Comparison of ENCODE assay signal across 27 mouse cellular contexts in genomic region chr8:106474001-106474400, GRCm38 (mm10). TPM values are rescaled to one million over a fixed set of nuclear protein-coding genes. Genes with fewer than 3 reads are reported as not detected.
"Had no signal": no experiment of that assay in that cellular context is flagged by ENCODE, and none has a peak within 500 bp of the region (broad histone marks: within the 10 kb centered on the region; RNA-seq: fewer than 3 reads in every experiment).

No protein-coding gene starts in this region.

- H3K4me2 ChIP-seq: lung, embryonic 15.5 days; midbrain, embryonic 12.5 days; midbrain, embryonic 15.5 days; neural tube, embryonic 12.5 days; neural tube, embryonic 15.5 days had no signal

- H3K27me3 ChIP-seq: lung, embryonic 15.5 days; midbrain, embryonic 12.5 days; midbrain, embryonic 15.5 days; neural tube, embryonic 12.5 days; neural tube, embryonic 15.5 days had no signal

- DNase-seq: kidney, adult 18-20 months; kidney, postnatal 25 days; layer of hippocampus, adult 9-11 months; lung, adult 18-20 months; lung, postnatal 10 days; lung, postnatal 36 days; right cerebral cortex, adult 18-20 months; right cerebral cortex, postnatal 14 days; right cerebral cortex, postnatal 4 days; thymus, postnatal 25 days had no signal

- H3K4me3 ChIP-seq: layer of hippocampus, adult 2 months; lung, embryonic 15.5 days; megakaryocyte, embryonic 14.5 days; midbrain, embryonic 12.5 days; midbrain, embryonic 15.5 days; neural tube, embryonic 12.5 days; neural tube, embryonic 15.5 days had no signal

- H3K27ac ChIP-seq: kidney, postnatal 0 days; layer of hippocampus, adult 2 months; liver, embryonic 14.5 days; lung, embryonic 15.5 days; midbrain, embryonic 12.5 days; midbrain, embryonic 15.5 days; neural tube, embryonic 12.5 days; neural tube, embryonic 15.5 days had no signal

- H3K9ac ChIP-seq: liver, embryonic 14.5 days; lung, embryonic 15.5 days; midbrain, embryonic 12.5 days; midbrain, embryonic 15.5 days; neural tube, embryonic 12.5 days; neural tube, embryonic 15.5 days had no signal

- H3K4me1 ChIP-seq: lung, embryonic 15.5 days; megakaryocyte, embryonic 14.5 days; midbrain, embryonic 12.5 days; midbrain, embryonic 15.5 days; neural tube, embryonic 12.5 days; neural tube, embryonic 15.5 days had no signal

- ATAC-seq: inflammation-experienced regulatory T-cells, adult 6 months; intestine, embryonic 16.5 days; midbrain, embryonic 15.5 days had no signal

- H3K9me3 ChIP-seq: lung, embryonic 15.5 days; midbrain, embryonic 15.5 days; neural tube, embryonic 12.5 days; neural tube, embryonic 15.5 days had no signal

- H3K36me3 ChIP-seq: lung, embryonic 15.5 days; midbrain, embryonic 12.5 days; midbrain, embryonic 15.5 days; neural tube, embryonic 12.5 days; neural tube, embryonic 15.5 days had no signal

RNA-seq across cellular contexts. Expression of gene 6030452D12Rik, which starts 26.3 kb away (rescaled TPM):
- polyA plus RNA-seq: inflammation-experienced regulatory T-cells, adult 6 months; intestine, embryonic 16.5 days; kidney, postnatal 0 days; large intestine, adult 2 months; limb, embryonic 11.5 days; limb, embryonic 14.5 days; liver, adult 2 months; liver, embryonic 14.5 days; lung, embryonic 15.5 days; midbrain, embryonic 12.5 days; midbrain, embryonic 15.5 days; neural tube, embryonic 12.5 days; neural tube, embryonic 15.5 days; stomach, embryonic 14.5 days; thymus, postnatal 0 days had no signal

RNA-seq across cellular contexts. Expression of gene Cdh3, which starts 36.7 kb away (rescaled TPM):
- polyA plus RNA-seq: inflammation-experienced regulatory T-cells, adult 6 months had no signal
